In genomic region chr9:28744771-28745170, GRCm38 (mm10) we compare ENCODE assay signal across 19 mouse cellular contexts.
A peak's percentile ranks its signal among the peaks of the same experiment; 100 is the strongest.
DNase-seq lines count a peak whose midpoint lies in the region; TF ChIP-seq lines count a peak whose summit lies in the region.
"Had no signal": no experiment of that assay in that cellular context is flagged by ENCODE, and none has a peak within 500 bp of the region (broad histone marks: within the 10 kb centered on the region; RNA-seq: fewer than 3 reads in every experiment).

No protein-coding gene starts in this region.

- intact Hi-C loops in left cerebral cortex, postnatal 4 days (cut with DNase I), result no loop called here
- intact Hi-C loops in left cerebral cortex, postnatal 25 days (cut with DNase I), result loop anchor here (5.0 to 10.0 kb wide), 2 partner anchors 337 to 480 kb away; no protein-coding TSS in a partner anchor

- no peak for TF ChIP-seq CTCF in brain, embryonic 14.5 days (IDR thresholded peaks at IDR 0.05; ENCODE audit: borderline replicate concordance, extremely low read depth, insufficient read depth, insufficient read length)

- DNase-seq in left cerebral cortex, postnatal 4 days, result peak; percentile 46
- no peak for DNase-seq in left cerebral cortex, postnatal 25 days (ENCODE audit: low spot score in 2 of 2)
- DNase-seq in brain, embryonic 14.5 days (ENCODE audit: low read depth), result peak; percentile 63
- peak; percentile 50 for DNase-seq in cerebellum, adult 8-10 months
- DNase-seq in cerebellum, postnatal 36 days, result peak; percentile 50 to 65
- DNase-seq in adrenal gland, postnatal 36 days, result no peak
- no peak for DNase-seq in embryo, embryonic 9.5 days (ENCODE audit: extremely low spot score)
- DNase-seq: adrenal gland, adult 2 months; B cell, adult 2 months; embryo, embryonic 11 days; gastrocnemius, postnatal 25 days; heart, adult 2 months; heart, postnatal 4 days; kidney, adult 8-10 months; kidney, postnatal 36 days; liver, embryonic 13.5 days; lung, embryonic 14.5 days; retina, postnatal 1 day; thymus, postnatal 36 days had no signal

- TF ChIP-seq POLR2A in brain, embryonic 14.5 days (IDR thresholded peaks at IDR 0.05; ENCODE audit: borderline replicate concordance, extremely low read depth, insufficient read depth, insufficient read length, poor library complexity, severe bottlenecking), result no peak

Comparison
In these comparisons a context has a peak if more than half of its experiments do, and no peak if none do; other contexts are left out.
1. DNase-seq: peak in left cerebral cortex, postnatal 4 days (single experiment), brain, embryonic 14.5 days (single experiment), cerebellum, adult 8-10 months (single experiment) and cerebellum, postnatal 36 days (2 of 2); none in left cerebral cortex, postnatal 25 days (0 of 2), adrenal gland, postnatal 36 days (0 of 2) and embryo, embryonic 9.5 days (single experiment).